In genomic region chr7:112600163-112600562, GRCm38 (mm10) we compare ENCODE assay signal across 14 mouse cellular contexts.
DNase-seq lines count a peak whose midpoint lies in the region; ATAC-seq lines count a peak whose summit lies in the region.
"Had no signal": no experiment of that assay in that cellular context is flagged by ENCODE, and none has a peak within 500 bp of the region (broad histone marks: within the 10 kb centered on the region; RNA-seq: fewer than 3 reads in every experiment).

No protein-coding gene starts in this region.

- 67% methylated on average over 3 of the region's 3 CpGs for WGBS in kidney, embryonic 14.5 days
- WGBS in heart, embryonic 10.5 days, result 39% methylated on average over 3 of the region's 3 CpGs

- no peak overlapping the region for H3K4me2 ChIP-seq in kidney, embryonic 14.5 days (replicated peaks; ENCODE audit: low read depth, low read length)
- H3K4me2 ChIP-seq: hindbrain, embryonic 14.5 days; midbrain, embryonic 11.5 days had no signal

- no peak overlapping the region for H3K9ac ChIP-seq in kidney, embryonic 14.5 days (ENCODE audit: low read depth, low read length)
- H3K9ac ChIP-seq: hindbrain, embryonic 14.5 days had no signal

- peaks cover 16% of the 10 kb centered on the region; the same call in 1 of the 2 replicates for H3K4me1 ChIP-seq in kidney, embryonic 14.5 days (ENCODE audit: control insufficient read depth, insufficient read depth, low read length)
- peaks cover 29% of the 10 kb centered on the region for H3K4me1 ChIP-seq in heart, embryonic 10.5 days

- no peaks in the 10 kb centered on the region for H3K27me3 ChIP-seq in kidney, embryonic 14.5 days (ENCODE audit: control insufficient read depth, insufficient read depth, low read length)
- H3K27me3 ChIP-seq in heart, embryonic 10.5 days (ENCODE audit: insufficient read depth, poor library complexity, severe bottlenecking), result no peaks in the 10 kb centered on the region

- peak; percentile 74 to 88 for DNase-seq in adrenal gland, adult (ENCODE audit: inconsistent age in 2 of 2, low spot score in 1 of 2)
- DNase-seq in adrenal gland, adult 18-20 months (ENCODE audit: low spot score in 2 of 2), result no peak
- DNase-seq in kidney, postnatal 10 days, result peak; percentile 51
- DNase-seq in heart, embryonic 10.5 days (ENCODE audit: low spot score), result no peak
- DNase-seq in heart, postnatal 4 days, result peak; percentile 46
- no peak for DNase-seq in layer of hippocampus, adult 11-12 months (ENCODE audit: low spot score)
- DNase-seq in thymus, postnatal 36 days, result no peak
- DNase-seq: cerebellum, adult 9-11 months had no signal

- no peak for ATAC-seq in kidney, embryonic 14.5 days (ENCODE audit: low FRiP score, low TSS enrichment)

- H3K36me3 ChIP-seq in kidney, embryonic 14.5 days (ENCODE audit: control insufficient read depth, insufficient read depth, low read length), result no peaks in the 10 kb centered on the region
- no peaks in the 10 kb centered on the region for H3K36me3 ChIP-seq in heart, embryonic 10.5 days
- H3K36me3 ChIP-seq: embryonic facial prominence, embryonic 10.5 days had no signal

- no peak overlapping the region for H3K27ac ChIP-seq in kidney, embryonic 14.5 days (ENCODE audit: low read depth, low read length)
- peak overlapping the region; percentile 80 for H3K27ac ChIP-seq in heart, embryonic 10.5 days
- H3K27ac ChIP-seq: hindbrain, embryonic 14.5 days; kidney, postnatal 0 days; left cerebral cortex, adult 2 months had no signal

- H3K9me3 ChIP-seq in kidney, embryonic 14.5 days (ENCODE audit: control insufficient read depth, low read length), result no peaks in the 10 kb centered on the region
- no peaks in the 10 kb centered on the region for H3K9me3 ChIP-seq in heart, embryonic 10.5 days
- H3K9me3 ChIP-seq: embryonic facial prominence, embryonic 10.5 days had no signal

- no peak overlapping the region for H3K4me3 ChIP-seq in kidney, embryonic 14.5 days (ENCODE audit: low read length)
- H3K4me3 ChIP-seq in heart, embryonic 10.5 days, result no peak overlapping the region
- H3K4me3 ChIP-seq: embryonic facial prominence, embryonic 10.5 days; left cerebral cortex, adult 2 months had no signal

Comparison
In these comparisons a context has a peak if more than half of its experiments do, and no peak if none do; other contexts are left out.
1. DNase-seq: peak in adrenal gland, adult (2 of 2), kidney, postnatal 10 days (single experiment) and heart, postnatal 4 days (single experiment); none in adrenal gland, adult 18-20 months (0 of 2), heart, embryonic 10.5 days (single experiment), layer of hippocampus, adult 11-12 months (single experiment) and thymus, postnatal 36 days (0 of 2).